Mouse (Mus musculus) cerebellum, adult 2 months (tissue): ENCODE data around the gene Arhgap1. TPM values are rescaled to one million over a fixed set of nuclear protein-coding genes. Genes with fewer than 3 reads are reported as not detected.

Experiments used
- DNase-seq, 2 experiments: peaks; one replicate each; pipeline ENCODE4 v3.0.0; 2021
- H3K27ac ChIP-seq: fragments of 200-500 bp; 2 replicates; pipeline ENCODE4 v1.5.1; 2012; ENCODE audit warnings: low read length, control low read depth, inconsistent platforms; ENCODE audit not compliant: insufficient read depth
- H3K27me3 ChIP-seq: fragments of 200-500 bp; 2 replicates; pipeline ENCODE4 v1.6.1; 2012; ENCODE audit warnings: inconsistent platforms, mild to moderate bottlenecking, low read length, moderate library complexity; ENCODE audit not compliant: control insufficient read depth, insufficient read depth
- H3K4me1 ChIP-seq: fragments of 200-500 bp; 2 replicates; pipeline ENCODE4 v1.6.1; 2011; ENCODE audit warnings: low read length; ENCODE audit not compliant: control insufficient read depth, insufficient read depth
- H3K4me3 ChIP-seq: fragments of 200-500 bp; replicated peaks from 2 replicates; pipeline ENCODE3; 2011; ENCODE audit warnings: mild to moderate bottlenecking, low read depth, low read length, control low read depth; ENCODE audit not compliant: insufficient read depth
- CTCF ChIP-seq: fragments of 200-500 bp; IDR thresholded peaks from 2 replicates; pipeline ENCODE4 v1.5.1; 2011; ENCODE audit warnings: low read depth, mild to moderate bottlenecking, control low read depth, low read length, moderate library complexity, borderline replicate concordance; ENCODE audit not compliant: insufficient read depth
- POLR2A ChIP-seq: fragments of 200-500 bp; IDR thresholded peaks from 2 replicates; pipeline ENCODE4 v1.6.1; 2011; ENCODE audit warnings: low read length, control low read depth, borderline replicate concordance; ENCODE audit not compliant: insufficient read depth
- WGBS: fragments of 180-500 bp; shearing (Covaris S2); methylation state at CpG from one replicate; pipeline ENCODE4 v1.1.7; 2018; 5-methylcytosine and 5-hydroxymethylcytosine counted together
- polyA plus RNA-seq: library from polyadenylated mRNA; depleted of rRNA; stranded (reverse); fragments of >200 nt; gene quantifications from 2 replicates; pipeline ENCODE4 v1.2.3, GENCODE M21; 2012

Gene Arhgap1
- polyA plus RNA-seq, 1 experiment, result 40.8 TPM

DNA sequence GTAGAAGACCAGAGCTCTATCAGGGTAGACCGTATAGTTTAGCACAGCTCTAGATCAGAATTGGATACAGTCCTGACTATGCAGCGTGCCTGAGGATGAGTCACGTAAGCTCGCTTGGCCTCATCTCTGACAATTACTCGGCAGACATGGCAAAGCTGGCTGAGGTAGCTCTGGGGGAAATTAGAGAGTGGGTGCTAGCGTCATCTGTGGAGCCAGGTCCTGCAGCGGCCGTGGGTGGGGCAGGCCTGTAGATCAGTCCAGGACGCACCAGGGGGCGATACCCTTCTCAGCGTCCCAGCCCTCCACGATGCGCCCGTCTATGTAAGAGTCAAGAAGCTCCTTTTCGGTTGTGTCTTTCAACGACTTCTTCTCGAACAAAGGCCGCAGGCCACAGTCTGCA lies 20.0 kb upstream of the Arhgap1 start:
- no peaks in the 10 kb centered on the region for H3K27me3 ChIP-seq
- peaks cover 5% of the 10 kb centered on the region; the same call in 1 of the 2 replicates for H3K4me1 ChIP-seq
- no peak for DNase-seq
- 78% methylated on average over 18 of the region's 18 CpGs for WGBS
- H3K4me3 ChIP-seq, result no peak overlapping the region
- no peak overlapping the region for H3K27ac ChIP-seq
- TF ChIP-seq POLR2A (no peak), CTCF (no peak)

- DNase-seq, result no peak
- Histone ChIP-seq H3K4me3 (no peak overlapping the region), H3K4me1 (peaks cover 12% of the 10 kb centered on the region), H3K27me3 (no peaks in the 10 kb centered on the region), H3K27ac (no peak overlapping the region)
- WGBS, result 89% methylated on average over 12 of the region's 12 CpGs
- TF ChIP-seq CTCF, result no peak
- no peak for TF ChIP-seq POLR2A
Measured at GRCm38 (mm10) chr2:91630384-91630783, 19.3 kb upstream of the Arhgap1 start.

DNA sequence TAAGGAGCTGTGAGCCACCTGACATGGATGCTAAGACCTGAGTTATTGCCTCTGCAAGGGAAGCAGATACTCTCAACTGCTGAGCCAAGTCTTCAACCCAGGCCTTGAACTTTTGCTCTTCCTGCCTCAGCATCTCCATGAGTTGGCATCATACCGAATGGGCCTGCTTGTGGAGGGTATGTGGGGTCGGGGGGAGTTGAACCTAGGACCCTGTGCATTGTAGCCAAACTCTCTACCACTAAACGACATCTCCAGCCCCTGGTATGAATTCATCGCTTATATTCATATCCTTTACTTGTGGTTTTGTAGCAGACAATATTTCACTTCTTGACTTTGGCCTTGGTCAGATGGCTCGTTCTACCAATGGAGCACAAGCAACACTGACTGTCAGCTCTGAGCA lies 17.8 kb upstream of the Arhgap1 start:
- H3K4me3 ChIP-seq, result no peak overlapping the region
- no peak for DNase-seq
- WGBS, result 87% methylated on average over 5 of the region's 5 CpGs
- H3K27me3 ChIP-seq, result no peaks in the 10 kb centered on the region
- TF ChIP-seq CTCF, result no peak
- no peak for TF ChIP-seq POLR2A
- H3K27ac ChIP-seq, result no peak overlapping the region
- H3K4me1 ChIP-seq, result peaks cover 21% of the 10 kb centered on the region

GRCm38 (mm10) chr2:91632316-91632715 lies 17.3 kb upstream of the Arhgap1 start:
- no peak for TF ChIP-seq CTCF
- TF ChIP-seq POLR2A, result no peak
- H3K27ac ChIP-seq, result no peak overlapping the region
- H3K4me1 ChIP-seq, result peaks cover 21% of the 10 kb centered on the region
- no peaks in the 10 kb centered on the region for H3K27me3 ChIP-seq
- H3K4me3 ChIP-seq, result no peak overlapping the region
- DNase-seq, result no peak
- WGBS, result 78% methylated on average over 5 of the region's 5 CpGs

GRCm38 (mm10) chr2:91633334-91633977 lies 16.2 kb upstream of the Arhgap1 start:
- no peak overlapping the region for H3K27ac ChIP-seq
- DNase-seq, result no peak
- TF ChIP-seq POLR2A, result no peak
- TF ChIP-seq CTCF, result no peak
- no peaks in the 10 kb centered on the region for H3K27me3 ChIP-seq
- no peak overlapping the region for H3K4me3 ChIP-seq
- 81% methylated on average over 12 of the region's 12 CpGs for whole genome bisulfite sequencing
- H3K4me1 ChIP-seq, result peaks cover 21% of the 10 kb centered on the region

- DNase-seq, result peak; percentile 41 to 60
- WGBS, result 23% methylated on average over 9 of the region's 9 CpGs
- TF ChIP-seq CTCF, result no peak
- TF ChIP-seq POLR2A, result no peak
Measured at GRCm38 (mm10) chr2:91634841-91635240, 14.8 kb upstream of the Arhgap1 start.

GRCm38 (mm10) chr2:91635486-91635885 lies 14.2 kb upstream of the Arhgap1 start:
- WGBS, result 79% methylated on average over 11 of the region's 11 CpGs
- no peak for TF ChIP-seq CTCF
- TF ChIP-seq POLR2A, result no peak

More at GRCm38 (mm10) chr2:91634841-91635240, 14.8 kb upstream of the Arhgap1 start:
- peaks cover 21% of the 10 kb centered on the region for H3K4me1 ChIP-seq
- no peak overlapping the region for H3K4me3 ChIP-seq
- no peaks in the 10 kb centered on the region for H3K27me3 ChIP-seq
- peak overlapping the region; percentile 29 for H3K27ac ChIP-seq

GRCm38 (mm10) chr2:91636229-91636628 lies 13.4 kb upstream of the Arhgap1 start, which contains the start of gene F2:
TSS of gene F2 (minus strand) at chr2:91636414.
- no peaks in the 10 kb centered on the region for H3K27me3 ChIP-seq
- WGBS, result 88% methylated on average over 8 of the region's 8 CpGs
- TF ChIP-seq POLR2A (no peak), CTCF (no peak)

More at GRCm38 (mm10) chr2:91635486-91635885, 14.2 kb upstream of the Arhgap1 start:
- no peak overlapping the region for H3K4me3 ChIP-seq
- H3K27ac ChIP-seq, result peak overlapping the region; percentile 29
- DNase-seq, result no peak
- H3K4me1 ChIP-seq, result peaks cover 21% of the 10 kb centered on the region
- no peaks in the 10 kb centered on the region for H3K27me3 ChIP-seq

More at GRCm38 (mm10) chr2:91636229-91636628, 13.4 kb upstream of the Arhgap1 start, which contains the start of gene F2:
- Histone ChIP-seq H3K4me1 (peaks cover 21% of the 10 kb centered on the region), H3K27ac (peak within 1 kb of the TSS; percentile 29), H3K4me3 (no peak within 1 kb of the TSS)
- DNase-seq, result no peak
